Mouse (Mus musculus): ENCODE results near the gene Snapc3. TPM values are rescaled to one million over a fixed set of nuclear protein-coding genes. Genes with fewer than 3 reads are reported as not detected.

The Snapc3 gene
- polyA plus RNA-seq, 1 experiment from 2014 or later = 63.3 TPM

DNA sequence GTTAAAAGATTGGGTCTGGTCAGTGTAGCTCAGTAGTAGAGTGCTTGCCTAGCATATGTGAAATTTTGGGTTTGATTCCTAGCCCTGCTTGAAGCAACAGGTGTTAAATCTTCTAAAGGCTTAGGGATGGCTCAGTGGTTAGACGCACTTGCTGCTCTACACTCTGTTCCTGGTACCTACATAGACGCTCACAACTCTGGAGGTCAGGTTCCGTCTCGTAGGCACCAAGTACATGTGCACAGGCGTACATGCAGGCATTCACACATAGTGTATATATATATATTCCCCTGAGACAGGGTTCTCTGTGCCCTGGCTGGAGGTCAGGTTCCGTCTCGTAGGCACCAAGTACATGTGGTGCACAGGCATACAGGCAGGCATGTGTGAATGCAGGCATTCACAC is 9.6 kb downstream of the Snapc3 start:
- 96% methylated on average over 7 of the region's 7 CpGs for WGBS
- H3K27me3 ChIP-seq (replicated peaks; ENCODE audit: low read depth, poor library complexity, severe bottlenecking) = no peaks in the 10 kb centered on the region

DNA sequence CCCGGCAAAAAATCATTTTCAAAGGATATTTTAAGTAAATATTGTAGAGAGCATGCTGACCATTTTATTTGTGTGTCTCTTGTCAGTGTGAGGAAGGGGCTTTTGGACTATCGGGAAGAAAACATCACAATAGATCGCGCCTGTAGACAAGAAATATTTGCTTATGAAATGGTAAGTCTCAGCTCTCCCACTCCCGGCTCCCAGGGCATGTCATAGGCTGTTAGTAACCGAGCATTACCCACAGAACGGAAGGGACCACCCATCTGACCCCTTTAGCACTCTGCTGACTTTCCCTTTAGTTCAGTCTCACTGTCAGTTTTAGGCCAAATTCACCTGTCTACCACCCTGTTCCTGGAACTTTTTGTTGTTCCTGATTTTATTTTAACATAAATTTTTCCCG is 10.2 kb downstream of the Snapc3 start:
- WGBS = 96% methylated on average over 8 of the region's 8 CpGs
- Histone ChIP-seq H3K27ac (replicated peaks) (no peak overlapping the region), H3K36me3 (replicated peaks) (peaks cover 99% of the 10 kb centered on the region), H3K4me3 (no peak overlapping the region), H3K9me3 (no peaks in the 10 kb centered on the region), H3K4me1 (no peaks in the 10 kb centered on the region), H3K27me3 (replicated peaks; ENCODE audit: low read depth, poor library complexity, severe bottlenecking) (no peaks in the 10 kb centered on the region)
- DNase-seq (ENCODE audit: low spot score) = no peak

More for the DNA sequence above, 9.6 kb downstream of the Snapc3 start:
- no peak overlapping the region for H3K4me3 ChIP-seq
- H3K4me1 ChIP-seq = no peaks in the 10 kb centered on the region
- peaks cover 99% of the 10 kb centered on the region for H3K36me3 ChIP-seq (replicated peaks)
- DNase-seq (ENCODE audit: low spot score) = no peak
- H3K27ac ChIP-seq (replicated peaks) = no peak overlapping the region
- no peaks in the 10 kb centered on the region for H3K9me3 ChIP-seq

DNA sequence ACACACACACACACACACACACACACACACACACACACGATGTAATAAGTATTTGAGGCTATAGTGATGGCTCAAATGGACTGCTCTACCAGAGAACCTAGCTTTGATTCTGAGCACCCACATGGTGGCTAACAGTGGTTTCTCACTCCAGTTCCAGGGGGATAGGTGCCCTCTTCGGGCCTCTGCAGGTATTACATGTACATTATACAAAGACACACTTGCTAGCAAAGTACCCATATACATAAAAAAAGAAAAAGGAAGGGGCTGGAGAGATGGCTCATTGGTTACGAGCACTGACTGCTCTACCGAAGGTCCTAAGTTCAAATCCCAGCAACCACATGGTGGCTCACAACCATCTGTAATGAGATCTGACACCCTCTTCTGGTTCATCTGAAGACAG is 11.3 kb downstream of the Snapc3 start:
- Histone ChIP-seq H3K36me3 (replicated peaks) (peaks cover 99% of the 10 kb centered on the region), H3K4me3 (no peak overlapping the region), H3K9me3 (no peaks in the 10 kb centered on the region), H3K4me1 (no peaks in the 10 kb centered on the region), H3K27me3 (replicated peaks; ENCODE audit: low read depth, poor library complexity, severe bottlenecking) (no peaks in the 10 kb centered on the region), H3K27ac (replicated peaks) (no peak overlapping the region)
- 89% methylated on average over 4 of the region's 4 CpGs for WGBS
- DNase-seq (ENCODE audit: low spot score) = no peak

DNA sequence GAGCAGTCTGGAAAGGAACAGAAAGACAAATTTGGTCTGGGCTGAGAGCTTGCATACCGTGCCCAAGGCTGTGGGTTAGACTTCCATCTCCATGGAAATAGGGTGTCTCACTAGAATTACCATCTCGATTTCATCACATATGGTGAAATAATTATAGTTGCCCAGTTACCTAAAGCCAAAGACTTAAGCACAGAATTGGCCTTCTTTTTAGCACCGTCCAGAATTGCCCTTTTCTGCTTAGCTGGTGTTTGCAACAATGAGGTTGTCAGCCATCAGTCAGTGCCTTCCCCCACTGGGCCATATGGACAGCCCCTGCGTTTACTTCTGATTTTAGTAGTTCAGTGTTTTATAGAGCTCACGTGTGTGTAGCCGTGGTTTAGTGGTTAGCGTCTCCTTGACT is 14.4 kb downstream of the Snapc3 start:
- H3K4me3 ChIP-seq = no peak overlapping the region
- peaks cover 99% of the 10 kb centered on the region for H3K36me3 ChIP-seq (replicated peaks)

DNA sequence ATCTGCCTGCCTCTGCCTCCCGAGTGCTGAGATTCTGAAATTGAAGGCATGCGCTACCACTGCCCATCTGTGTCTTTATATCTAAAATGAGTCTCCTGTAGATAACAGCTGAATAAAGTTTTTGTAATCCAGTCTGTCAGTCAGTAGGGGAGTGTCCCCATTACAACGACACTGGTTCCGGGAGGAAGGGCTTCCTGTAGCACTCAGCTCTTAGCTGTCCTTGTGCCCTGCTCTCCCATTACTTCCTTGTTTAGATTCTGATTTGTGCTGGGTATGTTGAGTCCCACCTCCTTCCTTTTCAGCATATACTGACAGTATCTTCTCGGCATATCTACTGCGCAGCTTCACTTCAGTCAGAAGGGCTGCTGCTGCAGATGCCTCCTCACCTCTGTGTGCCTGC is 15.4 kb downstream of the Snapc3 start:
- no peaks in the 10 kb centered on the region for H3K9me3 ChIP-seq
- H3K36me3 ChIP-seq (replicated peaks) = peaks cover 99% of the 10 kb centered on the region
- no peak overlapping the region for H3K27ac ChIP-seq (replicated peaks)
- no peak overlapping the region for H3K4me3 ChIP-seq
- H3K4me1 ChIP-seq = no peaks in the 10 kb centered on the region
- H3K27me3 ChIP-seq (replicated peaks; ENCODE audit: low read depth, poor library complexity, severe bottlenecking) = no peaks in the 10 kb centered on the region
- whole genome bisulfite sequencing = 96% methylated on average over 6 of the region's 6 CpGs
- no peak for DNase-seq (ENCODE audit: low spot score)

More for the DNA sequence above, 14.4 kb downstream of the Snapc3 start:
- no peak for DNase-seq (ENCODE audit: low spot score)
- H3K27me3 ChIP-seq (replicated peaks; ENCODE audit: low read depth, poor library complexity, severe bottlenecking) = no peaks in the 10 kb centered on the region
- H3K4me1 ChIP-seq = no peaks in the 10 kb centered on the region
- no peaks in the 10 kb centered on the region for H3K9me3 ChIP-seq
- 95% methylated on average over 7 of the region's 7 CpGs for WGBS
- no peak overlapping the region for H3K27ac ChIP-seq (replicated peaks)

DNA sequence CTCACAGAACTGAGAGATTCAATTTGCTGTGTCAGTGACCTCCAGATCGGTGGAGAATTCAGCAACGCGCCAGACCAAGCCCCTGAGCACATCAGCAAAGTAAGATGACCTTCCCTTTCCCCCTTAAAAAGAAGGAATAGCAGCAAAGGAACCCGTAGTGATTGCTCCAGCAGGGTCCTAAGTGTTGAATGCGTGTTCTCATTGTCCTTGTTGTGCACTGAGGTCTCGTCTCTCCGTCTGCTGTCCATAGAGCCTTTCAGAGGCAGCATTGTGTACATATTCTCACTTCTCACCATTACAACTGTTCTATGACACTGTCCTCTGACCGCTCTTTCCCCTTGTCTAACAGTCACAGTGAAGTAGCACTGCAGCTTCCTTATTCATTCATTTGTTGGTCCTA is 18.9 kb downstream of the Snapc3 start:
- no peak for DNase-seq (ENCODE audit: low spot score)
- Histone ChIP-seq H3K27me3 (replicated peaks; ENCODE audit: low read depth, poor library complexity, severe bottlenecking) (no peaks in the 10 kb centered on the region), H3K4me3 (no peak overlapping the region), H3K36me3 (replicated peaks) (peaks cover 100% of the 10 kb centered on the region), H3K27ac (replicated peaks) (no peak overlapping the region), H3K4me1 (no peaks in the 10 kb centered on the region), H3K9me3 (no peaks in the 10 kb centered on the region)
- 94% methylated on average over 8 of the region's 8 CpGs for WGBS

DNA sequence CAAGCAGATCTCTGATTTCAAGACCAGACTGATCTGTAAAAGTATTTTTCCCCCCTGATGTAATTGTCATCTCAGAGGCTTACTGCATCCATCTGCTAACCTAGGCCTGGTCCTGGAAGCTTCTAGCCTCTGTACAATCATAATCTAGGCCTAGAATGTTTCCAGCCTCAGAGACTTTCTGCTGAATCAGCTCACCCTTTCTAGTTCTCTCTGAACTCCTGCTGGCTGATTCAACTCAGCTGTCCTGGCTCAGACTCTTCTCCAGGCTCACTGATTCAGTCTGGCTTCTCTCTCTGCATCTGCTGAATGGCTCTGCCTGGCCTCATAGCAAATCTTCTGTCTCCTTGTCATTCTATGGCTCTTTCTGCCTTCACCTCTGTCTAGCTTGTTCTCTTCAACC is 20.6 kb downstream of the Snapc3 start:
- no peak overlapping the region for H3K4me3 ChIP-seq
- H3K36me3 ChIP-seq (replicated peaks) = peaks cover 96% of the 10 kb centered on the region
- DNase-seq (ENCODE audit: low spot score) = no peak

DNA sequence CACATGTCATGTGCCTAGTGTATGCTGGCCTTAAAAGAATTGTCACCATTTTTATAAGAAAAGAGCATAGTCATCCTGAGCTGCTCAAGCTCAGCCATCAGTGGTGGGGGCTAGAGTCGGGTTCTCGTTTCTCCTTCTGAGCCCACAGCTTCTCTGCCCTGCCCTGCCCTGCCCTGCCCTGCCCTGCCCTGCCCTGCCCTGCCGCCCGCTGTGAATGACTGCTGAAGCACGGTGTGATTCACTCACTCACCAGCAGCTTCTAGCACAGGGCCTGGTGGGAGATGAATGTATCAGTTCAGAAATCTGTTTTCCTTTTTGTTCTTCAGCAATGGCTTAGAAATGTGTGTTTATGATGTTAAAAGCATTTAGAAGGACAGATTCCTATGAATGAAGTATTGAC is 21.5 kb downstream of the Snapc3 start:
- H3K36me3 ChIP-seq (replicated peaks) = peaks cover 87% of the 10 kb centered on the region
- no peaks in the 10 kb centered on the region for H3K27me3 ChIP-seq (replicated peaks; ENCODE audit: low read depth, poor library complexity, severe bottlenecking)
- no peaks in the 10 kb centered on the region for H3K4me1 ChIP-seq
- 58% methylated on average over 5 of the region's 5 CpGs for WGBS
- no peaks in the 10 kb centered on the region for H3K9me3 ChIP-seq
- H3K4me3 ChIP-seq = no peak overlapping the region
- no peak for DNase-seq (ENCODE audit: low spot score)
- no peak overlapping the region for H3K27ac ChIP-seq (replicated peaks)

More for the DNA sequence above, 20.6 kb downstream of the Snapc3 start:
- Histone ChIP-seq H3K4me1 (no peaks in the 10 kb centered on the region), H3K27me3 (replicated peaks; ENCODE audit: low read depth, poor library complexity, severe bottlenecking) (no peaks in the 10 kb centered on the region), H3K9me3 (no peaks in the 10 kb centered on the region), H3K27ac (replicated peaks) (no peak overlapping the region)

DNA sequence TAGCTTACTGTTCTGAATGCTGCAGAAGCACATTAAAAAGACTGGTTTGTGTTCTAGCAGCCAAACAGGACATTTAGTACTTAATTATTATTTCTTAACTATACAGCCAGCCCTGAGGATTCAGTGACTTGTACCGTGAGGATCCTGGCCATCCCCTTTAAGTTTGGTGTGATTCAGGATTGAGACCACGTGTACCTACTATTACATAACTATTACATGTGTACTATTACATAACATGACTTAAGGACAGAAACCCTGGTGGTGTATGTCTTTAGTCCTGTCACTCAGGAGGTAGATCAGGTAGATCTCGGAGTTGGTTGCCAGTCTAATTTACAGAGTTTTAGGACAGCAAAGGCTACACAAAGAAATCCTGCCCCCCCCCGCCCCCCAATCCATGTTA is 23.5 kb downstream of the Snapc3 start:
- no peaks in the 10 kb centered on the region for H3K9me3 ChIP-seq
- no peaks in the 10 kb centered on the region for H3K4me1 ChIP-seq
- no peaks in the 10 kb centered on the region for H3K27me3 ChIP-seq (replicated peaks; ENCODE audit: low read depth, poor library complexity, severe bottlenecking)
- no peak overlapping the region for H3K4me3 ChIP-seq
- DNase-seq (ENCODE audit: low spot score) = no peak
- no peak overlapping the region for H3K27ac ChIP-seq (replicated peaks)
- H3K36me3 ChIP-seq (replicated peaks) = peaks cover 66% of the 10 kb centered on the region
- 91% methylated on average over 4 of the region's 4 CpGs for WGBS

DNA sequence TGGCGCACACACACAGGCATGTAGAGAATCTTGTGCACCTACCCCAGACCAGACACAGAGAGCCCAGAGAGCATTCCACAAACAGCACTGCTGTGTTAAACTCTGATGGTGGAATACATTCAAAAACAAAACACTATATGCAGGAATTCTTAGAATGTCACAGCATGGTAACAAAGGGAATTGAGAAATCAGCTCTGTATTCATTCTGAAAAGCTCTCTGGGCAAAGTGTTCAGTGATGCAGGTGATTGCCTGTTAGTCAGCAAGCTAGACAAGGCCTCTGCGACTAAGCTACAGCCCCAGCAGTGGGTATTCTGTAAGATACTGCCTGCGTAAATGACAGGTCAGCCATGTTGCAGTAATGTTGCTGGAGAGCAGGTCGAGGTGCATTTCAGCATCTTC is 33.3 kb downstream of the Snapc3 start:
- Histone ChIP-seq H3K36me3 (replicated peaks) (peaks cover 68% of the 10 kb centered on the region), H3K4me1 (no peaks in the 10 kb centered on the region), H3K27ac (replicated peaks) (no peak overlapping the region), H3K4me3 (no peak overlapping the region), H3K9me3 (no peaks in the 10 kb centered on the region), H3K27me3 (replicated peaks; ENCODE audit: low read depth, poor library complexity, severe bottlenecking) (no peaks in the 10 kb centered on the region)
- no peak for DNase-seq (ENCODE audit: low spot score)
- WGBS = 91% methylated on average over 4 of the region's 4 CpGs

DNA sequence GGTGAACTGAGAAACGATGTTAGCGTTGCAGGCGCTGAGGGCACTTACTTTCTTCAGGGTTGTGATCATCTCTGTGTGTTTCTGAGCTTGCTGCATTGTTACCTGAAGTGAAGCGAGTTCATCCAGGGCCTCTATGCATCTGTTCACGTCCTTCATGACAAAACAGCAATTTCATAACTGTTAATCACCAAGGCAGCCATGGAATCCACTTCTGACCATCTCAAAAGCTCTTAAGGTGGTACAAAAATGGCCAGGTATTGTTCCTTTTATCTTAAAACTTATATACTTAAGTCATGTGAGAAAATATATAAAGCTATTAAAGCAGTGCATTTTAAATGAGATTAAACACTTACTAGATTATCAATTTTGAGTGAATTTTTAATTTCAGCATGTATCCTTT is 42.6 kb downstream of the Snapc3 start:
- no peaks in the 10 kb centered on the region for H3K4me1 ChIP-seq
- H3K27ac ChIP-seq (replicated peaks) = no peak overlapping the region
- WGBS = 92% methylated on average over 5 of the region's 5 CpGs
- peaks cover 99% of the 10 kb centered on the region for H3K36me3 ChIP-seq (replicated peaks)
- no peaks in the 10 kb centered on the region for H3K9me3 ChIP-seq
- H3K4me3 ChIP-seq = no peak overlapping the region
- no peaks in the 10 kb centered on the region for H3K27me3 ChIP-seq (replicated peaks; ENCODE audit: low read depth, poor library complexity, severe bottlenecking)
- DNase-seq (ENCODE audit: low spot score) = no peak

DNA sequence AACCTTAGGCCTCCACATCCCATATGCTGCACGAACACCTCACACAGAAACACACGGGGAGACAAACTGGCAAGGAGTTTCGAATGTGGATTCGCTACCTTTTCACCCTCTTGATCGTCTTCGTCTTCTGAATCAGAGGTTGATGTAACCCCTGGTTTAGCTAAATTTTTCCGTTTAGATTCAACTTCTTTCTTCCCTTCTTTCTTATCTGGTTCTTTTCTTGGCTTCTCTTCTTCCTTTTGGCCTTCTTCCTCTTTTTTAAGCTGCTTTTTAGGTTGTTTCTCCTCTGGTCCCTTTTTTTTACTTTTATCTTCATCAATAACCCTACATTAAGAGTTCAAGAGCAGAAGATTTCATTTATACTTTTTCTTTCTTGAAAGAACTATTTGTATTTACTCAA is 47.3 kb downstream of the Snapc3 start:
- H3K4me1 ChIP-seq = no peaks in the 10 kb centered on the region
- H3K4me3 ChIP-seq = no peak overlapping the region
- H3K36me3 ChIP-seq (replicated peaks) = peaks cover 99% of the 10 kb centered on the region
- DNase-seq (ENCODE audit: low spot score) = no peak
- H3K27me3 ChIP-seq (replicated peaks; ENCODE audit: low read depth, poor library complexity, severe bottlenecking) = no peaks in the 10 kb centered on the region
- no peak overlapping the region for H3K27ac ChIP-seq (replicated peaks)
- H3K9me3 ChIP-seq = no peaks in the 10 kb centered on the region
- 94% methylated on average over 7 of the region's 7 CpGs for WGBS

DNA sequence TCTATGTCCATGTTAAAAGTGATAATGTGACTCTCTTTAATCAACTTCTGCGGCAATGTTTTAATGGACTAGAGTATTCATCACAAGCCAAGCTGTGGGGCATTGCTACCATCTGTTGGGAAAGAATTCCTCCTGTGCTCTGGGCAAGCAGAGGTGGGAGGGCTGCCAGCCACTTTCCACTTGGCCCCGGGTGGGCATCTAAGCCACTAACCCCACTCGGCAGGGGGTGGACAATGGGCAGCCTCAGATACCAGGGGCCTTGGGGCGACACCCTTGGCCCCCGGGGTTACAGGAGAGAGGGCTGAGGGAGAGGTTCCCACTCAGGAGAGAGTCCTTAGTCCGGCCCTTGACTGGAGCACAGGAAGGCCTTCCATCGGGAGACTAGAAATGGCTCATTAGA is 50.1 kb downstream of the Snapc3 start:
- no peaks in the 10 kb centered on the region for H3K4me1 ChIP-seq
- 89% methylated on average over 7 of the region's 7 CpGs for WGBS
- DNase-seq (ENCODE audit: low spot score) = no peak

DNA sequence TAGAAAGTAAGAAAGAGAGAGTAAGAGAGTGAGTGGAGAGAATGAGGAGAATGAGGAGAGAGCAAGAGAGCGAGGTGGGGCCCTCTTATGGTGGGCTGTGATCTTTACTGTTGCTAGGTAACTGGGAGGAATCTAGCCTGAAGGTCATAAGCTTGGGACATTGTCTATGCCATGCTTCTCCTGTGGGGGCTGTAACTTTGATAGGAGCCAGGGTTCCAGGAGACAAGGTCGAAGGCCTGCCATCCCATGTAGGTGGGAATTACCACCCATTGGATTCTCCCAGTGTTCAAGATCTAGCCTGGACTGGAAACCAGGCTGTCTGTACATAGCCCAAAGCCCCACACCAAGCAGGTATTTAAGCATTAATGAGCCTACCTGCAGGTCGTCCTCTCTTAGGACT is 50.7 kb downstream of the Snapc3 start:
- Histone ChIP-seq H3K4me1 (no peaks in the 10 kb centered on the region), H3K4me3 (no peak overlapping the region), H3K36me3 (replicated peaks) (peaks cover 100% of the 10 kb centered on the region), H3K27me3 (replicated peaks; ENCODE audit: low read depth, poor library complexity, severe bottlenecking) (no peaks in the 10 kb centered on the region), H3K27ac (replicated peaks) (no peak overlapping the region), H3K9me3 (no peaks in the 10 kb centered on the region)
- WGBS = 85% methylated on average over 3 of the region's 3 CpGs
- no peak for DNase-seq (ENCODE audit: low spot score)

More for the DNA sequence above, 50.1 kb downstream of the Snapc3 start:
- H3K27ac ChIP-seq (replicated peaks) = no peak overlapping the region
- H3K27me3 ChIP-seq (replicated peaks; ENCODE audit: low read depth, poor library complexity, severe bottlenecking) = no peaks in the 10 kb centered on the region
- peaks cover 100% of the 10 kb centered on the region for H3K36me3 ChIP-seq (replicated peaks)
- no peak overlapping the region for H3K4me3 ChIP-seq
- H3K9me3 ChIP-seq = no peaks in the 10 kb centered on the region

All from embryonic facial prominence, embryonic 10.5 days (tissue).